Mouse (Mus musculus) hindbrain, postnatal 0 days (tissue): ENCODE results near the gene Gpr156. TPM values are rescaled to one million over a fixed set of nuclear protein-coding genes. Genes with fewer than 3 reads are reported as not detected.
A peak's percentile ranks its signal among the peaks of the same experiment; 100 is the strongest.

Source experiments
- ATAC-seq: fragments of 200-750 bp; cut with Nextera tagmentation; 2 replicates; pipeline ENCODE4 v1.8.0; 2017; ENCODE audit warnings: mild to moderate bottlenecking, moderate TSS enrichment, moderate library complexity
- DNase-seq: peaks from one replicate; pipeline ENCODE4 v3.0.0-alpha.2; 2015; ENCODE audit warnings: low spot score
- H3K27ac ChIP-seq: fragments of 300-500 bp; sonication (generic); 2 replicates; pipeline ENCODE4 v1.5.1; 2014; ENCODE audit warnings: mild to moderate bottlenecking
- H3K27me3 ChIP-seq: fragments of 300-500 bp; sonication (generic); 2 replicates; pipeline ENCODE4 v1.6.1; 2014; ENCODE audit warnings: low read length, mixed read lengths; ENCODE audit not compliant: insufficient read depth
- H3K36me3 ChIP-seq: fragments of 300-500 bp; sonication (generic); 2 replicates; pipeline ENCODE4 v1.6.1; 2014; ENCODE audit warnings: low read length, mixed read lengths; ENCODE audit not compliant: insufficient read depth
- H3K4me1 ChIP-seq: fragments of 300-500 bp; sonication (generic); 2 replicates; pipeline ENCODE4 v1.6.1; 2014; ENCODE audit warnings: antibody characterized with exemption, low read length, mixed read lengths; ENCODE audit not compliant: insufficient read depth
- H3K4me2 ChIP-seq: fragments of 300-500 bp; sonication (generic); 2 replicates; pipeline ENCODE4 v1.6.1; 2014; ENCODE audit warnings: low read depth, mild to moderate bottlenecking, low read length, moderate library complexity, mixed read lengths
- H3K4me3 ChIP-seq: fragments of 300-500 bp; sonication (generic); 2 replicates; pipeline ENCODE4 v1.5.1; 2014; ENCODE audit warnings: low read length
- H3K9ac ChIP-seq: fragments of 300-500 bp; sonication (generic); replicated peaks from 2 replicates; pipeline ENCODE4 v1.6.1; 2014; ENCODE audit warnings: mild to moderate bottlenecking, low read length, moderate library complexity, mixed read lengths
- H3K9me3 ChIP-seq: fragments of 300-500 bp; sonication (generic); 2 replicates; pipeline ENCODE4 v1.6.1; 2016; ENCODE audit warnings: low read length, mixed read lengths
- CTCF ChIP-seq: IDR thresholded peaks from 2 replicates; pipeline ENCODE4 v1.5.1; 2016; ENCODE audit warnings: antibody characterized with exemption, control low read depth, low read depth
- WGBS: fragments of 180-500 bp; shearing (Covaris S2); extraction: QIAGEN DNeasy Blood & Tissue Kit; methylation state at CpG from one replicate; pipeline ENCODE4 v1.1.7; 2014; 5-methylcytosine and 5-hydroxymethylcytosine counted together
- polyA plus RNA-seq: library from polyadenylated mRNA; unstranded; fragments of >200 nt; fragmentation: Nextera tagmentation; extraction: Ambion mirVana; gene quantifications from 2 replicates; pipeline ENCODE4 v1.2.1, GENCODE M21; 2015
- total RNA-seq: library from RNA; depleted of rRNA; stranded (reverse); fragments of >200 nt; gene quantifications from 2 replicates; pipeline ENCODE4 v1.2.3, GENCODE M21; 2014

Gene Gpr156
- total and polyA plus RNA-seq, 2 experiments from 2014 or later = 2.4 to 4.3 TPM

- 96% methylated on average over 2 of the region's 2 CpGs for WGBS
Measured at GRCm38 (mm10) chr16:37929626-37930025, 13.3 kb downstream of the Gpr156 start.

GRCm38 (mm10) chr16:37934932-37935331, 18.6 kb downstream of the Gpr156 start:
- no peaks in the 10 kb centered on the region for H3K4me1 ChIP-seq
- no peak for TF ChIP-seq CTCF
- no peak overlapping the region for H3K4me2 ChIP-seq
- H3K4me3 ChIP-seq = no peak overlapping the region
- WGBS = 83% methylated on average over 2 of the region's 2 CpGs
- DNase-seq (no peak), ATAC-seq (no peak)
- no peaks in the 10 kb centered on the region for H3K9me3 ChIP-seq
- no peak overlapping the region for H3K9ac ChIP-seq
- H3K36me3 ChIP-seq = no peaks in the 10 kb centered on the region
- H3K27me3 ChIP-seq = no peaks in the 10 kb centered on the region
- no peak overlapping the region for H3K27ac ChIP-seq

More at GRCm38 (mm10) chr16:37929626-37930025, 13.3 kb downstream of the Gpr156 start:
- no peak overlapping the region for H3K4me3 ChIP-seq
- no peaks in the 10 kb centered on the region for H3K9me3 ChIP-seq
- no peaks in the 10 kb centered on the region for H3K27me3 ChIP-seq
- no peak for DNase-seq
- H3K27ac ChIP-seq = no peak overlapping the region
- 0 out of 2 replicates have a peak, but pooled peaks cover 7% of the 10 kb centered on the region for H3K4me1 ChIP-seq
- H3K4me2 ChIP-seq = no peak overlapping the region
- TF ChIP-seq CTCF = peak; percentile 22
- ATAC-seq = no peak
- no peak overlapping the region for H3K9ac ChIP-seq
- no peaks in the 10 kb centered on the region for H3K36me3 ChIP-seq

- H3K36me3 ChIP-seq = no peaks in the 10 kb centered on the region
- no peak overlapping the region for H3K9ac ChIP-seq
- no peaks in the 10 kb centered on the region for H3K27me3 ChIP-seq
- WGBS = 64% methylated on average over 8 of the region's 8 CpGs
- no peak for TF ChIP-seq CTCF
- no peak overlapping the region for H3K27ac ChIP-seq
- ATAC-seq (no peak), DNase-seq (no peak)
- H3K4me2 ChIP-seq = no peak overlapping the region
- H3K4me3 ChIP-seq = no peak overlapping the region
- H3K4me1 ChIP-seq = no peaks in the 10 kb centered on the region
- H3K9me3 ChIP-seq = no peaks in the 10 kb centered on the region
Measured at GRCm38 (mm10) chr16:37937276-37937675, 21.0 kb downstream of the Gpr156 start.

- Histone ChIP-seq H3K4me1 (no peaks in the 10 kb centered on the region), H3K4me3 (peak overlapping the region; percentile 1; the same call in 1 of the 2 replicates), H3K9me3 (no peaks in the 10 kb centered on the region), H3K27me3 (no peaks in the 10 kb centered on the region), H3K4me2 (peak overlapping the region; percentile 22), H3K27ac (peak overlapping the region; percentile 63; the same call in 1 of the 2 replicates), H3K9ac (no peak overlapping the region), H3K36me3 (no peaks in the 10 kb centered on the region)
- DNase-seq (peak; percentile 94), ATAC-seq (peak; percentile 98)
- WGBS = 41% methylated on average over 16 of the region's 17 CpGs
- TF ChIP-seq CTCF = no peak
Measured at GRCm38 (mm10) chr16:37938125-37939081, 22.1 kb downstream of the Gpr156 start.

- H3K27me3 ChIP-seq = no peaks in the 10 kb centered on the region
- ATAC-seq (peak; percentile 53), DNase-seq (peak; percentile 20)
- peak overlapping the region; percentile 22 for H3K4me2 ChIP-seq
- no peak for TF ChIP-seq CTCF
- H3K36me3 ChIP-seq = no peaks in the 10 kb centered on the region
- H3K4me1 ChIP-seq = no peaks in the 10 kb centered on the region
- WGBS = 50% methylated on average over 11 of the region's 11 CpGs
- H3K27ac ChIP-seq = peak overlapping the region; percentile 48; the same call in 1 of the 2 replicates
- H3K9me3 ChIP-seq = no peaks in the 10 kb centered on the region
- H3K4me3 ChIP-seq = peak overlapping the region; percentile 1; the same call in 1 of the 2 replicates
- no peak overlapping the region for H3K9ac ChIP-seq
Measured at GRCm38 (mm10) chr16:37939082-37939863, 23.0 kb downstream of the Gpr156 start.

GRCm38 (mm10) chr16:37940291-37940690, 24.0 kb downstream of the Gpr156 start:
- Histone ChIP-seq H3K4me3 (no peak overlapping the region), H3K27ac (no peak overlapping the region), H3K9ac (no peak overlapping the region), H3K36me3 (no peaks in the 10 kb centered on the region), H3K9me3 (no peaks in the 10 kb centered on the region), H3K27me3 (no peaks in the 10 kb centered on the region), H3K4me2 (no peak overlapping the region), H3K4me1 (no peaks in the 10 kb centered on the region)
- TF ChIP-seq CTCF = no peak
- ATAC-seq = no peak
- WGBS = 84% methylated on average over 10 of the region's 10 CpGs
- DNase-seq = no peak
